Mouse (Mus musculus) MEL (cell line): ENCODE measurements around the gene Vwc2. TPM values are rescaled to one million over a fixed set of nuclear protein-coding genes. Genes with fewer than 3 reads are reported as not detected.

Experiments used
- DNase-seq: peaks from one replicate; pipeline ENCODE4 v3.0.0; 2011; ENCODE audit warnings: low read depth, low spot score
- H3K27ac ChIP-seq: 2 replicates; pipeline ENCODE4 v1.5.1; 2012; ENCODE audit warnings: low read depth, mild to moderate bottlenecking, control low read depth, low read length, moderate library complexity; ENCODE audit not compliant: control insufficient read depth
- H3K27me3 ChIP-seq, 2 experiments: fragments of 150-350 bp in 1 of 2; sonication (generic) in 1 of 2; 2 replicates each; pipeline ENCODE4 v1.6.1; 2012; ENCODE audit warnings: low read length in 2 of 2, mild to moderate bottlenecking in 2 of 2, improper control_type of control experiment in 1 of 2, moderate library complexity in 1 of 2; ENCODE audit not compliant: insufficient read depth in 2 of 2, control insufficient read depth in 1 of 2
- H3K36me3 ChIP-seq, 2 experiments: 2 replicates each; pipeline ENCODE4 v1.6.1; 2012 to 2014; ENCODE audit warnings: low read length in 2 of 2, improper control_type of control experiment in 1 of 2, inconsistent platforms in 1 of 2, mild to moderate bottlenecking in 1 of 2; ENCODE audit not compliant: insufficient read depth in 2 of 2, control insufficient read depth in 1 of 2
- H3K4me1 ChIP-seq, 2 experiments: fragments of 150-350 bp in 1 of 2; sonication (generic) in 1 of 2; 2 replicates each; pipeline ENCODE4 v1.6.1; 2012; ENCODE audit warnings: low read length in 2 of 2, improper control_type of control experiment in 1 of 2, mild to moderate bottlenecking in 1 of 2; ENCODE audit not compliant: insufficient read depth in 2 of 2, control insufficient read depth in 1 of 2
- H3K4me3 ChIP-seq, 2 experiments: fragments of 150-350 bp in 1 of 2; sonication (generic) in 1 of 2; 2 replicates each; pipeline ENCODE4 v1.5.1; 2012; ENCODE audit warnings: low read depth in 2 of 2, low read length in 2 of 2, mild to moderate bottlenecking in 2 of 2, moderate library complexity in 2 of 2, control low read depth in 1 of 2, improper control_type of control experiment in 1 of 2; ENCODE audit not compliant: control insufficient read depth in 1 of 2, insufficient read depth in 1 of 2
- H3K79me2 ChIP-seq: 2 replicates; pipeline ENCODE4 v1.6.1; 2012; ENCODE audit warnings: mild to moderate bottlenecking, low read length, moderate library complexity; ENCODE audit not compliant: control insufficient read depth, poor library complexity, insufficient read depth
- H3K9ac ChIP-seq: 2 replicates; pipeline ENCODE4 v1.6.1; 2012; ENCODE audit warnings: low read depth, mild to moderate bottlenecking, control low read depth, low read length, moderate library complexity; ENCODE audit not compliant: control insufficient read depth, poor library complexity, severe bottlenecking
- H3K9me3 ChIP-seq: fragments of 150-350 bp; sonication (generic); replicated peaks from 2 replicates; pipeline ENCODE4 v1.6.1; 2012; ENCODE audit warnings: mild to moderate bottlenecking, low read length, improper control_type of control experiment, moderate library complexity; ENCODE audit not compliant: insufficient read depth
- CTCF ChIP-seq, 3 experiments: IDR thresholded peaks in 2 of 3; conservative IDR thresholded peaks in 1 of 3; 2 replicates each; pipeline ENCODE4 v1.5.1; 2011 to 2012; ENCODE audit warnings: low read length in 3 of 3, low read depth in 2 of 3, mild to moderate bottlenecking in 2 of 3, improper control_type of control experiment in 1 of 3, inconsistent platforms in 1 of 3, mixed read lengths in 1 of 3, moderate library complexity in 1 of 3; ENCODE audit not compliant: control insufficient read depth in 1 of 3, insufficient read depth in 1 of 3, poor library complexity in 1 of 3, severe bottlenecking in 1 of 3
- EP300 ChIP-seq, 2 experiments: IDR thresholded peaks; 2 replicates each; pipeline ENCODE4 v1.6.1; 2011; ENCODE audit warnings: improper control_type of control experiment in 2 of 2, low read length in 2 of 2, low read depth in 1 of 2, mild to moderate bottlenecking in 1 of 2
- GABPA ChIP-seq: IDR thresholded peaks from 2 replicates; pipeline ENCODE4 v1.6.1; 2012; ENCODE audit warnings: low read depth, mild to moderate bottlenecking, inconsistent platforms, low read length, improper control_type of control experiment, moderate library complexity
- GATA1 ChIP-seq: IDR thresholded peaks from 2 replicates; pipeline ENCODE4 v1.6.1; 2011; ENCODE audit warnings: low read depth, low read length, improper control_type of control experiment
- HCFC1 ChIP-seq: IDR thresholded peaks from 2 replicates; pipeline ENCODE4 v1.6.1; 2012; ENCODE audit warnings: low read depth, mild to moderate bottlenecking, inconsistent platforms, low read length, improper control_type of control experiment, moderate library complexity
- MAFK ChIP-seq: IDR thresholded peaks from 2 replicates; pipeline ENCODE4 v1.6.1; 2011; ENCODE audit warnings: low read depth, mild to moderate bottlenecking, low read length, improper control_type of control experiment, borderline replicate concordance
- MXI1 ChIP-seq: IDR thresholded peaks from 2 replicates; pipeline ENCODE4 v1.6.1; 2011; ENCODE audit warnings: mild to moderate bottlenecking, low read depth, low read length, improper control_type of control experiment
- MYB ChIP-seq: IDR thresholded peaks from 2 replicates; pipeline ENCODE4 v1.6.1; 2011; ENCODE audit warnings: mild to moderate bottlenecking, low read depth, low read length, improper control_type of control experiment
- MYC ChIP-seq: IDR thresholded peaks from 2 replicates; pipeline ENCODE4 v1.6.1; 2011; ENCODE audit warnings: low read depth, mild to moderate bottlenecking, low read length, improper control_type of control experiment, moderate library complexity
- POLR2AphosphoS5 ChIP-seq: IDR thresholded peaks from 2 replicates; pipeline ENCODE4 v1.6.1; 2012; ENCODE audit warnings: low read depth, borderline replicate concordance, mild to moderate bottlenecking, inconsistent platforms, low read length, moderate library complexity, mixed read lengths
- SMC3 ChIP-seq: IDR thresholded peaks from 2 replicates; pipeline ENCODE4 v1.6.1; 2011; ENCODE audit warnings: low read depth, low read length, improper control_type of control experiment
- TAL1 ChIP-seq: IDR thresholded peaks from 2 replicates; pipeline ENCODE4 v1.6.1; 2012; ENCODE audit warnings: mild to moderate bottlenecking, inconsistent platforms, low read length, moderate library complexity, mixed read lengths
- TCF12 ChIP-seq: IDR thresholded peaks from 2 replicates; pipeline ENCODE4 v1.6.1; 2014; ENCODE audit warnings: low read depth, mild to moderate bottlenecking, inconsistent platforms, low read length, improper control_type of control experiment, moderate library complexity
- UBTF ChIP-seq: IDR thresholded peaks from 2 replicates; pipeline ENCODE4 v1.6.1; 2012; ENCODE audit warnings: low read depth, mild to moderate bottlenecking, inconsistent platforms, low read length, improper control_type of control experiment, moderate library complexity, borderline replicate concordance; ENCODE audit not compliant: insufficient read depth
- ZC3H11A ChIP-seq: IDR thresholded peaks from 2 replicates; pipeline ENCODE4 v1.6.1; 2012; ENCODE audit warnings: low read depth, mild to moderate bottlenecking, inconsistent platforms, low read length, improper control_type of control experiment
- ZKSCAN1 ChIP-seq: IDR thresholded peaks from 2 replicates; pipeline ENCODE4 v1.6.1; 2012; ENCODE audit warnings: low read depth, mild to moderate bottlenecking, inconsistent platforms, low read length, improper control_type of control experiment, moderate library complexity
- ZMIZ1 ChIP-seq: IDR thresholded peaks from 2 replicates; pipeline ENCODE4 v1.6.1; 2012; ENCODE audit warnings: low read depth, mild to moderate bottlenecking, inconsistent platforms, low read length, improper control_type of control experiment, moderate library complexity
- ZNF384 ChIP-seq: IDR thresholded peaks from 2 replicates; pipeline ENCODE4 v1.6.1; 2012; ENCODE audit warnings: low read depth, mild to moderate bottlenecking, inconsistent platforms, low read length, improper control_type of control experiment
- polyA plus RNA-seq, 2 experiments: library from polyadenylated mRNA; stranded (reverse) in 1 of 2; unstranded in 1 of 2; fragments of >175 nt in 1 of 2; fragments of >200 nt in 1 of 2; gene quantifications; 2 replicates each; pipeline versions ENCODE4 v1.2.1 to v1.2.4; 2012; ENCODE audit warnings: low replicate concordance in 2 of 2, low read depth in 1 of 2; ENCODE audit not compliant: insufficient read length in 2 of 2, insufficient read depth in 1 of 2, missing spikeins in 1 of 2
- total RNA-seq: library from RNA; depleted of rRNA; stranded (reverse); fragments of 300-350 nt; gene quantifications from 2 replicates; pipeline ENCODE4 v1.2.3, GENCODE M21; 2012

Gene Vwc2
- total and polyA plus RNA-seq, 3 experiments = not detected

DNA sequence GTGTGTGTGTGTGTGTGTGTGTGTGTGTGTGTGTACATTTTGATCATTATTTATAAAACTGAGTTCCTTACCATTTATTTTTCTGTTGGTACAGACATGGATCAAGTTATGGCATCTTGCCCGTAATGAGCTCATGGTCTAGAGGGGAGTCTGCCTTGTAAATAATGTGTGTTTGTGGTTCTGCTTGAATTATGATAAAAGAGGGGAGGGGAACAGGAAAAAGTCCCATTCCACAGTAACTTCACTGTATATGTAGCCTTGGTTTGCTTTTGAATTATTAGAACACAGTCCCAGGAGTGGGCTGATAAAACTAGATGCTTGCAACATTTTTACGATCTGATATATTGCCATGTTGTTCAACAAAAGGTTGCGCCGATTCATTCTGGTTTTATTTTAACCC is 57.4 kb downstream of the Vwc2 start:
- Histone ChIP-seq H3K79me2 (no peaks in the 10 kb centered on the region), H3K9ac (no peak overlapping the region), H3K4me3 (no peak overlapping the region), H3K36me3 (no peaks in the 10 kb centered on the region), H3K4me1 (no peaks in the 10 kb centered on the region), H3K9me3 (no peaks in the 10 kb centered on the region), H3K27me3 (no peaks in the 10 kb centered on the region), H3K27ac (no peak overlapping the region)
- no peak for DNase-seq
- no peak for TF ChIP-seq ZMIZ1
- TF ChIP-seq POLR2AphosphoS5 = no peak
- TF ChIP-seq UBTF = no peak
- no peak for TF ChIP-seq EP300 (IDR thresholded peaks at IDR 0.05; ENCODE audit: low read depth in 1 of 2, low read length in 2 of 2)
- no peak for TF ChIP-seq HCFC1

DNA sequence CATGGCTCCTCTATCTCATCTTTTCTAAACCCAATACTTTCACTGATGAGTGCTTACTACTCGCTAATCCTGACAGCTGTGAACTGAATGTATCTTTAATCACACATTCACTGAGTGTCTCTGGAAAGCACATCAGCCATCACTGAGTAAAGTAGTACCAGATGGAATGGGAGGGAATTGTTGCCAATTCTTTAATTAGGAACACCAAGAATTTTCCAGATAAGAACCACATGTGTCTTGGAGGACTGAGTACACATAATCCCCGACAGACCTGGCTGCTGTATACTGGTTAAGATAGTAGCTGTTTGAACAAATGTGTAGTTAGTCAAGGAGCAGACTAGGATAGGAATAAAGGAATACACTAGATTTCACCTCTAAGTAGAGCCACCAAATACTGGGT is 61.2 kb downstream of the Vwc2 start:
- no peak for DNase-seq
- Histone ChIP-seq H3K79me2 (no peaks in the 10 kb centered on the region), H3K9me3 (no peaks in the 10 kb centered on the region), H3K4me3 (no peak overlapping the region), H3K27me3 (no peaks in the 10 kb centered on the region), H3K36me3 (no peaks in the 10 kb centered on the region), H3K27ac (no peak overlapping the region), H3K9ac (no peak overlapping the region), H3K4me1 (no peaks in the 10 kb centered on the region)
- no peak for TF ChIP-seq TCF12
- TF ChIP-seq ZKSCAN1 = no peak
- no peak for TF ChIP-seq GATA1
- TF ChIP-seq MXI1 = no peak
- no peak for TF ChIP-seq UBTF
- TF ChIP-seq MAFK = no peak
- no peak for TF ChIP-seq ZC3H11A
- no peak for TF ChIP-seq CTCF (IDR thresholded peaks at IDR 0.05 in 2 of 3, conservative IDR thresholded peaks at IDR 0.05 in 1 of 3; ENCODE audit: control insufficient read depth in 1 of 3, insufficient read depth in 1 of 3, low read depth in 2 of 3, low read length in 3 of 3, poor library complexity in 1 of 3, severe bottlenecking in 1 of 3)
- TF ChIP-seq SMC3 = no peak
- TF ChIP-seq TAL1 = no peak
- TF ChIP-seq MYC = no peak
- TF ChIP-seq MYB = no peak
- no peak for TF ChIP-seq GABPA
- TF ChIP-seq ZNF384 = no peak
